Mouse (Mus musculus) MEL (cell line): ENCODE results near the gene Ltb4r2.

ENCODE experiments used
- ETS1 ChIP-seq: IDR thresholded peaks from 2 replicates; pipeline ENCODE4 v1.6.1; 2012; ENCODE audit warnings: low read depth, mild to moderate bottlenecking, inconsistent platforms, low read length, improper control_type of control experiment, moderate library complexity
- NRF1 ChIP-seq: IDR thresholded peaks from 2 replicates; pipeline ENCODE4 v1.6.1; 2014; ENCODE audit warnings: low read depth, mild to moderate bottlenecking, inconsistent platforms, low read length, improper control_type of control experiment, moderate library complexity; ENCODE audit not compliant: poor library complexity, insufficient read depth, severe bottlenecking
- USF1 ChIP-seq: IDR thresholded peaks from 2 replicates; pipeline ENCODE4 v1.6.1; 2014; ENCODE audit warnings: low read depth, mild to moderate bottlenecking, inconsistent platforms, low read length, improper control_type of control experiment, moderate library complexity

- no peak for TF ChIP-seq NRF1
- TF ChIP-seq ETS1: no peak
- no peak for TF ChIP-seq USF1
Observed at GRCm38 (mm10) chr14:55785195-55785594, 24.0 kb downstream of the Ltb4r2 start.
